Mouse (Mus musculus) gastrocnemius, adult 8-10 months (tissue): Measurements from ENCODE around the gene Gm10118. TPM values are rescaled to one million over a fixed set of nuclear protein-coding genes. Genes with fewer than 3 reads are reported as not detected.

Source experiments
- DNase-seq, 2 experiments: peaks; one replicate each; pipeline ENCODE4 v3.0.0; 2022; ENCODE audit warnings: low spot score in 2 of 2
- total RNA-seq, 4 experiments: library from RNA; stranded (reverse); gene quantifications; 2 replicates each; pipeline ENCODE4 v1.2.4; 2022

The Gm10118 gene
- not detected for total RNA-seq

DNA sequence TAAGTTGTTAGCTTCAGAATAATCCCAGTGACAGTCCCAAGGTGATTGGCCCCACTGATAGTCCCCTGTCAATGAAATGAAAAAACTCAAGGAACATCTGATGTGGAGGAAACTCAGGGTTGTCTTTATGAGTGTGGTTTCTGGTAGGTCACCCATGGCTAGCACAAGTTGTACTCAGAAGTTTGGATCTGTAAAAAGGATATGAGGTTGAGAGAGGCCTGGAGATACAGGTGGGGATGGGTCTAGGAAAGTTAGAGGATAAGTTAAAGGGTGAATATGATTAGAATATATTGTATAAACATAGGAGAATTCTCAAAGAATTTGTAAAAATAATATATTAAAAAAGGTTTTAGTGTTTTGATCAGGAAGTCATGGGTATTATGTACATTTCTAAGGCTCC is at the start of gene Gm10118:
Gm10118 (minus strand) TSS at position 101 of the 400 bp plus-strand sequence.
- no peak for DNase-seq

- DNase-seq = no peak
These were observed 45.1 kb upstream of the Gm10118 start for GRCm38 (mm10) chr10:63972300-63972699.

DNA sequence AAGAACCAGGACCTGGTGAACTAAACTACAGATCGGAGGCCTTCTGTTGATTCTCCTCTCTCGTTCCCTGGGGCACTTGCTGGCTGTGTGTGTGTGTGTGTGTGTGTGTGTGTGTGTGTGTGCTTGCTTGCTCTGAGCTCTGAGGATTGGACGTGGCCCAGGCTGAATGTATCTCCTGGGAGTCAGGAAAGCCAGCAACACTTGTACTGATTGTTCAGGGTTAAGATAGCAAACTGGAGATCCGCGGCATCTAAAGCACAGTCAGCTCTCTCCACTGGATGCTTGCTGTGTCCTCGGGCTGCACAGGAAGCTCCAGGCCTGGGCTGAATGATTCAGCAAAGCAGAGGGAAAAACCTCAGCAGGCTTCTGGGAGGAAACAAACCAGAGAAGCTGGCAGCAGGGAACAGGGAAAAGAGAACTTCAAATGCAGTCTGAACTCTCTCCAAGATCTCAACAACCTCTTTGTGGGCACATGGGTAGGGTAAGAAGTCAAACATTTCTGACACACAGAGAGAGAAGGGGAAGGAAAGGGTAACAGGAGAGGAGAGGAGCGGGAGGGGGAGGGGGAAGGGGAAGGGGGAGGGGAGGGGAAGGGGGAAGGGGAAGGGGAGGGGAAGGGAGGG is 27.2 kb upstream of the Gm10118 start:
- peak; percentile 58 to 65 for DNase-seq

DNA sequence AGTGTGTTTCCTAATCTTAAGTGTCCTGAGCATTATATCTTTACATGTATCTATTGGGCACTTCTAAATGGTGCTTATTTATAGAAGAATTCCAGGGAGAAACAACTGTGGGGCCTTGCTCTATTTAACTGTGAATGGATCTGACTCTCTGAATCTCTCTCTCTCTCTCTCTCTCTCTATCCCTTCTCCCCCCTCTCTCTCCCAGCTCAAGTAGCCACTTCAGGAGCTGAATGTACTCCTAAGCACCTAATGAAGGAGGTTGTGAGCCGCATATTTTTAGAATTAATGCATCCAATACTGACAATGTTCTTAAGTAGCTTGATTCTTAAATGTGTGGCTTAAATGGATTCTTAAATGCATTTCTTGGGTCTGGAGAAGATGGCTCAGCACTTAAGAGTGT is 24.2 kb upstream of the Gm10118 start:
- DNase-seq = no peak

DNA sequence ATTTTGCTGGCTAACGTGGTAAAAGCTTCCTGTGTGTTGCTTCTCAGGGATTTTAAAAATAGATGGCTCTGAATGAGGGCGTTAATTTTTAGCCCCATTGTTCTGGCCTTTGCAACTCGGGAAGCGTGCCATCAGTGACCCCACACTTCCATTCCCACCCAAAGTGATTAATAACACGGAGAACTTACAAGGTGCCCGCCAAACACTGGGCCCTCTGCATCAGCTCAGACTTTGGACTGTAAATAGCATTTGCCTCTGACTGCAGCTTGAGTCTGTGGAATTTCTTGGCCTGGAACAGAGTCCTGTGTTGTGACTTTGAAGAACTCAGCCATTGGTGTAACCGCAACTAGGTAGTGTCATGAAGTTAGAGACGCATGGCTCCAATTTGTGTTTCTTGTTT is 23.6 kb upstream of the Gm10118 start:
- no peak for DNase-seq

- no peak for DNase-seq
These were observed 20.0 kb upstream of the Gm10118 start for GRCm38 (mm10) chr10:63947266-63947665.

GRCm38 (mm10) chr10:63945534-63945933 is 18.3 kb upstream of the Gm10118 start:
- no peak for DNase-seq

GRCm38 (mm10) chr10:63933946-63934345 is 6.7 kb upstream of the Gm10118 start:
- no peak for DNase-seq

- no peak for DNase-seq
These were observed 18.4 kb downstream of the Gm10118 start for GRCm38 (mm10) chr10:63908878-63909277.

GRCm38 (mm10) chr10:63899891-63900290 is 27.3 kb downstream of the Gm10118 start:
- no peak for DNase-seq

DNA sequence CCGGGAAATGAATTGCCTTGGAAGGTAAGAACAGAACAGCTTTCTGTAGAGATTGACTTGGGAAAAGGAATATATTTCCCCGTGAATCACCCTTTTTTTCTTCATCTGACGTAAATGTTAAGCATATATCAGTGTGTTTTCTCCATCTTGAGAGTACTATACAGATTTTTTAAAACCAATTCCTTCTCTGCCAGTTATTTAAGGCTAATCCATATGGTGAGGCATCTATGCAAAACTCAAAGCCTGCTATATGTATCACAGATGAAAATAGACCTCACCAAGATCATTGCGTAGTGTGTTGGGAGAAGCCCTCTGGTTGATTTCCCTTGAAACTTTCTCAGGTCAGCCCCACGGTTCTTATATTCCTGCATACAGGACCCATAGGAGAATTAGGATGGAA is 32.6 kb downstream of the Gm10118 start:
- DNase-seq = no peak

GRCm38 (mm10) chr10:63886449-63887088 is 40.7 kb downstream of the Gm10118 start:
- no peak for DNase-seq

GRCm38 (mm10) chr10:63880462-63880903 is 46.8 kb downstream of the Gm10118 start:
- DNase-seq = peak; percentile 36 to 50

Other genes with a start within 250 kb of the Gm10118 start
- under 1 TPM; 0.10 to 0.99 (median 0.34) TPM for gene Lrrtm3, start 162.8 kb upstream of the Gm10118 start, total RNA-seq